Mouse (Mus musculus) hindbrain, embryonic 16.5 days (tissue): Measurements from ENCODE around the gene Mbtps1. TPM values are rescaled to one million over a fixed set of nuclear protein-coding genes. Genes with fewer than 3 reads are reported as not detected.

Experiments used
- ATAC-seq: fragments of 200-750 bp; cut with Nextera tagmentation; 2 replicates; pipeline ENCODE4 v1.8.0; 2017; ENCODE audit warnings: moderate TSS enrichment, moderate library complexity
- H3K27ac ChIP-seq: fragments of 300-500 bp; sonication (generic); 2 replicates; pipeline ENCODE4 v1.5.1; 2014; ENCODE audit warnings: low read depth, mild to moderate bottlenecking, control low read depth, low read length, moderate library complexity
- H3K27me3 ChIP-seq: fragments of 300-500 bp; sonication (generic); replicated peaks from 2 replicates; pipeline ENCODE4 v1.6.1; 2014; ENCODE audit warnings: low read length; ENCODE audit not compliant: control insufficient read depth, insufficient read depth
- H3K36me3 ChIP-seq: fragments of 300-500 bp; sonication (generic); 2 replicates; pipeline ENCODE4 v1.6.1; 2014; ENCODE audit warnings: mild to moderate bottlenecking, low read length, moderate library complexity, mixed read lengths; ENCODE audit not compliant: control insufficient read depth, insufficient read depth
- H3K4me1 ChIP-seq: fragments of 300-500 bp; sonication (generic); 2 replicates; pipeline ENCODE4 v1.6.1; 2014; ENCODE audit warnings: low read depth, low read length; ENCODE audit not compliant: control insufficient read depth, insufficient read depth
- H3K4me2 ChIP-seq: fragments of 300-500 bp; sonication (generic); 2 replicates; pipeline ENCODE4 v1.6.1; 2014; ENCODE audit warnings: mild to moderate bottlenecking, low read length, control low read depth, moderate library complexity
- H3K4me3 ChIP-seq: fragments of 300-500 bp; sonication (generic); 2 replicates; pipeline ENCODE4 v1.5.1; 2014; ENCODE audit warnings: mild to moderate bottlenecking, low read length, control low read depth, moderate library complexity
- H3K9ac ChIP-seq: fragments of 300-500 bp; sonication (generic); 2 replicates; pipeline ENCODE4 v1.6.1; 2014; ENCODE audit warnings: low read depth, mild to moderate bottlenecking, control low read depth, low read length, moderate library complexity
- H3K9me3 ChIP-seq: fragments of 300-500 bp; sonication (generic); 2 replicates; pipeline ENCODE4 v1.6.1; 2014; ENCODE audit warnings: mild to moderate bottlenecking, low read length, moderate library complexity; ENCODE audit not compliant: control insufficient read depth
- WGBS: fragments of 180-500 bp; shearing (Covaris S2); extraction: QIAGEN DNeasy Blood & Tissue Kit; methylation state at CpG from one replicate; pipeline ENCODE4 v1.1.7; 2014; 5-methylcytosine and 5-hydroxymethylcytosine counted together
- polyA plus RNA-seq: library from polyadenylated mRNA; unstranded; fragments of >200 nt; fragmentation: Nextera tagmentation; extraction: Ambion mirVana; gene quantifications from 2 replicates; pipeline ENCODE4 v1.2.1, GENCODE M21; 2015

Mbtps1 gene
- polyA plus RNA-seq, result 46.3 and 55.0 TPM in 2 replicates

- peak; percentile 97 for ATAC-seq
- H3K27ac ChIP-seq, result peak within 1 kb of the TSS; percentile 96
- peaks cover 15% of the 10 kb centered on the region for H3K36me3 ChIP-seq
- peaks cover 25% of the 10 kb centered on the region for H3K4me1 ChIP-seq
- H3K9me3 ChIP-seq, result no peaks in the 10 kb centered on the region
- peak within 1 kb of the TSS; percentile 85 for H3K4me3 ChIP-seq
- no peaks in the 10 kb centered on the region for H3K27me3 ChIP-seq
- peak within 1 kb of the TSS; percentile 89 for H3K9ac ChIP-seq
- H3K4me2 ChIP-seq, result peak within 1 kb of the TSS; percentile 81
- 8% methylated on average over 48 of the region's 63 CpGs for WGBS
These were observed at the start of gene Mbtps1 for GRCm38 (mm10) chr8:119558603-119559401. TSS of gene Mbtps1 (minus strand) at chr8:119558735.

- no peak overlapping the region for H3K4me2 ChIP-seq
- H3K4me1 ChIP-seq, result peaks cover 13% of the 10 kb centered on the region
- H3K27ac ChIP-seq, result no peak overlapping the region
- no peak overlapping the region for H3K9ac ChIP-seq
- no peaks in the 10 kb centered on the region for H3K27me3 ChIP-seq
- H3K36me3 ChIP-seq, result peaks cover 8% of the 10 kb centered on the region; the same call in 1 of the 2 replicates
- 97% methylated on average over 2 of the region's 2 CpGs for WGBS
- H3K4me3 ChIP-seq, result no peak overlapping the region
- no peak for ATAC-seq
- H3K9me3 ChIP-seq, result no peaks in the 10 kb centered on the region
These were observed 47.7 kb upstream of the Mbtps1 start for GRCm38 (mm10) chr8:119606224-119606623.

- Histone ChIP-seq H3K36me3 (peaks cover 16% of the 10 kb centered on the region), H3K27ac (peak within 1 kb of the TSS; percentile 51; the same call in 1 of the 2 replicates), H3K27me3 (no peaks in the 10 kb centered on the region), H3K9me3 (no peaks in the 10 kb centered on the region), H3K4me2 (peak within 1 kb of the TSS; percentile 88), H3K4me1 (peaks cover 13% of the 10 kb centered on the region), H3K4me3 (peak within 1 kb of the TSS; percentile 90), H3K9ac (peak within 1 kb of the TSS; percentile 87)
- ATAC-seq, result peak; percentile 86
- WGBS, result under 1% methylated on average over 23 of the region's 23 CpGs
These were observed 46.5 kb upstream of the Mbtps1 start, which contains the start of gene Taf1c for GRCm38 (mm10) chr8:119604996-119605395. TSS of gene Taf1c (minus strand) at chr8:119605222.

- Histone ChIP-seq H3K9me3 (no peaks in the 10 kb centered on the region), H3K4me3 (peak overlapping the region; percentile 90), H3K9ac (peak overlapping the region; percentile 87), H3K36me3 (peaks cover 17% of the 10 kb centered on the region), H3K4me2 (peak overlapping the region; percentile 88), H3K27ac (peak overlapping the region; percentile 51; the same call in 1 of the 2 replicates), H3K27me3 (no peaks in the 10 kb centered on the region), H3K4me1 (peaks cover 13% of the 10 kb centered on the region)
- WGBS, result 38% methylated on average over 12 of the region's 12 CpGs
- ATAC-seq, result peak; percentile 25; the same call in 1 of the 2 replicates
These were observed 45.9 kb upstream of the Mbtps1 start for GRCm38 (mm10) chr8:119604398-119604803.

GRCm38 (mm10) chr8:119603771-119604170 is 45.2 kb upstream of the Mbtps1 start:
- no peaks in the 10 kb centered on the region for H3K9me3 ChIP-seq
- no peak overlapping the region; the same call in 1 of the 2 replicates for H3K9ac ChIP-seq
- 94% methylated on average over 4 of the region's 4 CpGs for WGBS
- H3K4me1 ChIP-seq, result peaks cover 13% of the 10 kb centered on the region
- H3K27ac ChIP-seq, result no peak overlapping the region
- ATAC-seq, result no peak
- H3K27me3 ChIP-seq, result no peaks in the 10 kb centered on the region
- H3K36me3 ChIP-seq, result peaks cover 23% of the 10 kb centered on the region
- no peak overlapping the region for H3K4me3 ChIP-seq
- H3K4me2 ChIP-seq, result peak overlapping the region; percentile 88

- Histone ChIP-seq H3K27ac (no peak overlapping the region), H3K4me2 (no peak overlapping the region), H3K4me1 (no peaks in the 10 kb centered on the region), H3K9me3 (no peaks in the 10 kb centered on the region), H3K27me3 (no peaks in the 10 kb centered on the region), H3K9ac (no peak overlapping the region), H3K36me3 (no peaks in the 10 kb centered on the region), H3K4me3 (no peak overlapping the region)
- ATAC-seq, result no peak
- 92% methylated on average over 7 of the region's 7 CpGs for WGBS
These were observed 32.9 kb upstream of the Mbtps1 start for GRCm38 (mm10) chr8:119591456-119591855.

- no peaks in the 10 kb centered on the region for H3K9me3 ChIP-seq
- no peak for ATAC-seq
- 85% methylated on average over 14 of the region's 14 CpGs for WGBS
- H3K4me3 ChIP-seq, result no peak overlapping the region
- H3K27me3 ChIP-seq, result no peaks in the 10 kb centered on the region
- H3K9ac ChIP-seq, result no peak overlapping the region
- H3K27ac ChIP-seq, result no peak overlapping the region
- H3K4me2 ChIP-seq, result no peak overlapping the region
- no peaks in the 10 kb centered on the region; the same call in 1 of the 2 replicates for H3K4me1 ChIP-seq
- H3K36me3 ChIP-seq, result no peaks in the 10 kb centered on the region
These were observed 31.8 kb upstream of the Mbtps1 start for GRCm38 (mm10) chr8:119590348-119590747.

- 20% methylated on average over 10 of the region's 10 CpGs for WGBS
- no peak for ATAC-seq
These were observed 30.3 kb upstream of the Mbtps1 start for GRCm38 (mm10) chr8:119588844-119589243.

GRCm38 (mm10) chr8:119588321-119588720 is 29.8 kb upstream of the Mbtps1 start:
- H3K4me3 ChIP-seq, result no peak overlapping the region
- H3K9ac ChIP-seq, result no peak overlapping the region
- H3K4me2 ChIP-seq, result no peak overlapping the region
- ATAC-seq, result no peak
- 66% methylated on average over 4 of the region's 4 CpGs for WGBS
- H3K27me3 ChIP-seq, result no peaks in the 10 kb centered on the region
- H3K9me3 ChIP-seq, result no peaks in the 10 kb centered on the region
- no peaks in the 10 kb centered on the region; the same call in 1 of the 2 replicates for H3K4me1 ChIP-seq
- no peaks in the 10 kb centered on the region for H3K36me3 ChIP-seq
- no peak overlapping the region for H3K27ac ChIP-seq

More at GRCm38 (mm10) chr8:119588844-119589243, 30.3 kb upstream of the Mbtps1 start:
- Histone ChIP-seq H3K36me3 (no peaks in the 10 kb centered on the region), H3K27me3 (no peaks in the 10 kb centered on the region), H3K27ac (no peak overlapping the region), H3K4me2 (no peak overlapping the region), H3K4me1 (no peaks in the 10 kb centered on the region; the same call in 1 of the 2 replicates), H3K9ac (no peak overlapping the region), H3K9me3 (no peaks in the 10 kb centered on the region), H3K4me3 (no peak overlapping the region)
